Mouse (Mus musculus) embryonic facial prominence, embryonic 13.5 days (tissue): ENCODE results near the gene Pigk. TPM values are rescaled to one million over a fixed set of nuclear protein-coding genes. Genes with fewer than 3 reads are reported as not detected.

Source experiments
- ATAC-seq: fragments of 200-750 bp; cut with Nextera tagmentation; 2 replicates; pipeline ENCODE4 v1.8.0; 2017; ENCODE audit warnings: low read depth; ENCODE audit not compliant: insufficient number of reproducible peaks, insufficient read depth, low FRiP score, low TSS enrichment
- H3K27ac ChIP-seq: fragments of 300-500 bp; sonication (generic); 2 replicates; pipeline ENCODE4 v1.5.1; 2015; ENCODE audit warnings: moderate library complexity, mild to moderate bottlenecking, inconsistent platforms
- H3K27me3 ChIP-seq: fragments of 300-500 bp; sonication (generic); 2 replicates; pipeline ENCODE4 v1.6.1; 2015; ENCODE audit warnings: mild to moderate bottlenecking, inconsistent platforms
- H3K36me3 ChIP-seq: fragments of 300-500 bp; sonication (generic); 2 replicates; pipeline ENCODE4 v1.6.1; 2015; ENCODE audit warnings: mild to moderate bottlenecking, inconsistent platforms
- H3K4me1 ChIP-seq: fragments of 300-500 bp; sonication (generic); 2 replicates; pipeline ENCODE4 v1.6.1; 2015; ENCODE audit warnings: inconsistent platforms
- H3K4me2 ChIP-seq: fragments of 300-500 bp; sonication (generic); 2 replicates; pipeline ENCODE4 v1.6.1; 2015; ENCODE audit warnings: moderate library complexity, mild to moderate bottlenecking, inconsistent platforms
- H3K4me3 ChIP-seq: fragments of 300-500 bp; sonication (generic); 2 replicates; pipeline ENCODE4 v1.5.1; 2015; ENCODE audit warnings: mild to moderate bottlenecking, inconsistent platforms
- H3K9ac ChIP-seq: fragments of 300-500 bp; sonication (generic); 2 replicates; pipeline ENCODE4 v1.6.1; 2015; ENCODE audit warnings: mild to moderate bottlenecking, inconsistent platforms
- H3K9me3 ChIP-seq: fragments of 300-500 bp; sonication (generic); 2 replicates; pipeline ENCODE4 v1.6.1; 2016; ENCODE audit warnings: inconsistent platforms
- WGBS: fragments of 180-500 bp; shearing (Covaris S2); methylation state at CpG from one replicate; pipeline ENCODE4 v1.1.7; 2015; ENCODE audit warnings: mixed read lengths; 5-methylcytosine and 5-hydroxymethylcytosine counted together
- polyA plus RNA-seq: library from polyadenylated mRNA; unstranded; fragments of >200 nt; fragmentation: Nextera tagmentation; extraction: Ambion mirVana; gene quantifications from 2 replicates; pipeline ENCODE4 v1.2.1, GENCODE M21; 2015

The Pigk gene
- polyA plus RNA-seq, 1 experiment from 2014 or later, result 52.4 TPM

- no peak for ATAC-seq
- H3K4me1 ChIP-seq, result no peaks in the 10 kb centered on the region
- H3K9me3 ChIP-seq, result no peaks in the 10 kb centered on the region
- no peak overlapping the region for H3K4me2 ChIP-seq
- H3K27me3 ChIP-seq, result no peaks in the 10 kb centered on the region
- no peak overlapping the region for H3K4me3 ChIP-seq
- H3K27ac ChIP-seq, result no peak overlapping the region
- no peak overlapping the region for H3K9ac ChIP-seq
- 81% methylated on average over 3 of the region's 3 CpGs for WGBS
- no peaks in the 10 kb centered on the region for H3K36me3 ChIP-seq
Measured at GRCm38 (mm10) chr3:152820406-152820805, 106.5 kb downstream of the Pigk start.

- Histone ChIP-seq H3K27ac (no peak overlapping the region), H3K4me1 (no peaks in the 10 kb centered on the region), H3K9me3 (no peaks in the 10 kb centered on the region), H3K4me2 (no peak overlapping the region), H3K4me3 (no peak overlapping the region), H3K27me3 (no peaks in the 10 kb centered on the region), H3K36me3 (no peaks in the 10 kb centered on the region), H3K9ac (no peak overlapping the region)
- no peak for ATAC-seq
- WGBS, result 52% methylated on average over 14 of the region's 14 CpGs
Measured at GRCm38 (mm10) chr3:152821202-152821601, 107.3 kb downstream of the Pigk start.

GRCm38 (mm10) chr3:152831377-152831776 is 117.5 kb downstream of the Pigk start:
- peaks cover 10% of the 10 kb centered on the region; the same call in 1 of the 2 replicates for H3K4me1 ChIP-seq
- no peak overlapping the region for H3K9ac ChIP-seq
- 60% methylated on average over 3 of the region's 3 CpGs for WGBS
- ATAC-seq, result no peak
- no peak overlapping the region for H3K27ac ChIP-seq
- no peaks in the 10 kb centered on the region for H3K27me3 ChIP-seq
- H3K4me2 ChIP-seq, result no peak overlapping the region
- no peaks in the 10 kb centered on the region for H3K36me3 ChIP-seq
- no peaks in the 10 kb centered on the region for H3K9me3 ChIP-seq
- H3K4me3 ChIP-seq, result no peak overlapping the region

GRCm38 (mm10) chr3:152831974-152832373 is 118.1 kb downstream of the Pigk start:
- WGBS, result 91% methylated on average over 9 of the region's 9 CpGs
- H3K9ac ChIP-seq, result no peak overlapping the region
- no peak for ATAC-seq

GRCm38 (mm10) chr3:152832436-152832835 is 118.5 kb downstream of the Pigk start:
- Histone ChIP-seq H3K36me3 (no peaks in the 10 kb centered on the region), H3K27ac (no peak overlapping the region), H3K9me3 (no peaks in the 10 kb centered on the region), H3K9ac (no peak overlapping the region), H3K4me1 (peaks cover 10% of the 10 kb centered on the region; the same call in 1 of the 2 replicates), H3K4me3 (no peak overlapping the region), H3K27me3 (no peaks in the 10 kb centered on the region), H3K4me2 (no peak overlapping the region)
- 87% methylated on average over 4 of the region's 4 CpGs for WGBS
- ATAC-seq, result no peak

More at GRCm38 (mm10) chr3:152831974-152832373, 118.1 kb downstream of the Pigk start:
- Histone ChIP-seq H3K27me3 (no peaks in the 10 kb centered on the region), H3K36me3 (no peaks in the 10 kb centered on the region), H3K27ac (no peak overlapping the region), H3K4me3 (no peak overlapping the region), H3K9me3 (no peaks in the 10 kb centered on the region), H3K4me1 (peaks cover 10% of the 10 kb centered on the region; the same call in 1 of the 2 replicates), H3K4me2 (no peak overlapping the region)

- Histone ChIP-seq H3K4me1 (no peaks in the 10 kb centered on the region), H3K9me3 (no peaks in the 10 kb centered on the region), H3K4me3 (no peak overlapping the region), H3K36me3 (no peaks in the 10 kb centered on the region), H3K27me3 (no peaks in the 10 kb centered on the region), H3K27ac (no peak overlapping the region), H3K4me2 (no peak overlapping the region), H3K9ac (no peak overlapping the region)
- 62% methylated on average over 2 of the region's 2 CpGs for WGBS
- no peak for ATAC-seq
Measured at GRCm38 (mm10) chr3:152837407-152837806, 123.5 kb downstream of the Pigk start.

- Histone ChIP-seq H3K4me2 (no peak overlapping the region), H3K9ac (no peak overlapping the region), H3K4me3 (no peak overlapping the region), H3K36me3 (no peaks in the 10 kb centered on the region), H3K4me1 (no peaks in the 10 kb centered on the region), H3K27ac (no peak overlapping the region), H3K27me3 (no peaks in the 10 kb centered on the region), H3K9me3 (no peaks in the 10 kb centered on the region)
- 84% methylated on average over 1 of the region's 1 CpGs for WGBS
- no peak for ATAC-seq
Measured at GRCm38 (mm10) chr3:152837938-152838337, 124.0 kb downstream of the Pigk start.

- Histone ChIP-seq H3K36me3 (no peaks in the 10 kb centered on the region), H3K4me3 (no peak overlapping the region), H3K9me3 (no peaks in the 10 kb centered on the region), H3K27me3 (no peaks in the 10 kb centered on the region), H3K9ac (no peak overlapping the region), H3K27ac (no peak overlapping the region), H3K4me2 (no peak overlapping the region), H3K4me1 (no peaks in the 10 kb centered on the region)
- 79% methylated on average over 6 of the region's 6 CpGs for WGBS
- ATAC-seq, result no peak
Measured at GRCm38 (mm10) chr3:152841264-152841663, 127.4 kb downstream of the Pigk start.

GRCm38 (mm10) chr3:152842648-152843047 is 128.7 kb downstream of the Pigk start:
- Histone ChIP-seq H3K27ac (no peak overlapping the region), H3K36me3 (no peaks in the 10 kb centered on the region), H3K4me2 (no peak overlapping the region), H3K4me1 (peaks cover 11% of the 10 kb centered on the region), H3K9me3 (no peaks in the 10 kb centered on the region), H3K9ac (no peak overlapping the region), H3K4me3 (no peak overlapping the region), H3K27me3 (no peaks in the 10 kb centered on the region)
- ATAC-seq, result no peak
- 79% methylated on average over 3 of the region's 3 CpGs for WGBS

- Histone ChIP-seq H3K36me3 (no peaks in the 10 kb centered on the region), H3K27me3 (no peaks in the 10 kb centered on the region), H3K9ac (no peak overlapping the region), H3K4me1 (peaks cover 12% of the 10 kb centered on the region), H3K4me2 (no peak overlapping the region), H3K9me3 (no peaks in the 10 kb centered on the region), H3K4me3 (no peak overlapping the region), H3K27ac (no peak overlapping the region)
- ATAC-seq, result no peak
Measured at GRCm38 (mm10) chr3:152843925-152844324, 130.0 kb downstream of the Pigk start.

GRCm38 (mm10) chr3:152855006-152855614 is 141.2 kb downstream of the Pigk start:
- 33% methylated on average over 12 of the region's 12 CpGs for WGBS

GRCm38 (mm10) chr3:152856095-152856494 is 142.2 kb downstream of the Pigk start:
- 66% methylated on average over 10 of the region's 10 CpGs for WGBS

More at GRCm38 (mm10) chr3:152855006-152855614, 141.2 kb downstream of the Pigk start:
- Histone ChIP-seq H3K27me3 (no peaks in the 10 kb centered on the region), H3K4me2 (no peak overlapping the region), H3K4me3 (no peak overlapping the region), H3K9ac (no peak overlapping the region), H3K27ac (no peak overlapping the region), H3K4me1 (peaks cover 9% of the 10 kb centered on the region; the same call in 1 of the 2 replicates), H3K9me3 (no peaks in the 10 kb centered on the region), H3K36me3 (no peaks in the 10 kb centered on the region)
- no peak for ATAC-seq

More at GRCm38 (mm10) chr3:152856095-152856494, 142.2 kb downstream of the Pigk start:
- H3K4me1 ChIP-seq, result peaks cover 9% of the 10 kb centered on the region; the same call in 1 of the 2 replicates
- ATAC-seq, result no peak
- H3K36me3 ChIP-seq, result no peaks in the 10 kb centered on the region
- no peaks in the 10 kb centered on the region for H3K9me3 ChIP-seq
- H3K27me3 ChIP-seq, result no peaks in the 10 kb centered on the region
- no peak overlapping the region for H3K4me3 ChIP-seq
- no peak overlapping the region for H3K4me2 ChIP-seq
- H3K27ac ChIP-seq, result no peak overlapping the region
- no peak overlapping the region for H3K9ac ChIP-seq
